12 mouse cellular contexts compared by ENCODE assay signal in genomic region chr1:134028161-134028846, GRCm38 (mm10). TPM values are rescaled to one million over a fixed set of nuclear protein-coding genes. Genes with fewer than 3 reads are reported as not detected.
DNase-seq lines count a peak whose midpoint lies in the region; ATAC-seq lines count a peak whose summit lies in the region.
"Had no signal": no experiment of that assay in that cellular context is flagged by ENCODE, and none has a peak within 500 bp of the region (broad histone marks: within the 10 kb centered on the region; RNA-seq: fewer than 3 reads in every experiment).

No protein-coding gene starts in this region.

- H3K4me2 ChIP-seq in kidney, embryonic 15.5 days = no peak overlapping the region
- H3K4me2 ChIP-seq: embryonic facial prominence, embryonic 15.5 days; hindbrain, embryonic 12.5 days had no signal

- no peak overlapping the region for H3K4me3 ChIP-seq in kidney, embryonic 15.5 days (replicated peaks)
- H3K4me3 ChIP-seq: embryonic facial prominence, embryonic 15.5 days; hindbrain, embryonic 12.5 days had no signal

- no peaks in the 10 kb centered on the region for H3K9me3 ChIP-seq in kidney, embryonic 15.5 days (replicated peaks)
- H3K9me3 ChIP-seq: embryonic facial prominence, embryonic 15.5 days; hindbrain, embryonic 12.5 days had no signal

- H3K36me3 ChIP-seq in kidney, embryonic 15.5 days = no peaks in the 10 kb centered on the region
- H3K36me3 ChIP-seq: embryonic facial prominence, embryonic 15.5 days; hindbrain, embryonic 12.5 days had no signal

- H3K9ac ChIP-seq in kidney, embryonic 15.5 days = no peak overlapping the region
- H3K9ac ChIP-seq: embryonic facial prominence, embryonic 15.5 days; hindbrain, embryonic 12.5 days had no signal

- DNase-seq in adrenal gland, adult 2 months = peak; percentile 28
- no peak for DNase-seq in adrenal gland, adult (ENCODE audit: inconsistent age in 2 of 2, low spot score in 1 of 2)
- DNase-seq in kidney, adult 9 months = peak; percentile 31
- peak; percentile 42 to 76 for DNase-seq in kidney, postnatal 36 days
- DNase-seq in right cerebral cortex, adult 2 months (ENCODE audit: low spot score in 2 of 2) = peak; percentile 67 to 70
- no peak for DNase-seq in thymus, postnatal 36 days
- DNase-seq: gastrocnemius, postnatal 36 days; spleen, adult 18-20 months had no signal

- no peaks in the 10 kb centered on the region for H3K27me3 ChIP-seq in kidney, embryonic 15.5 days
- H3K27me3 ChIP-seq: embryonic facial prominence, embryonic 15.5 days; hindbrain, embryonic 12.5 days had no signal

- ATAC-seq in kidney, embryonic 15.5 days (replicated peaks; ENCODE audit: low FRiP score) = no peak
- ATAC-seq in erythroblast, adult 5-6 weeks (replicated peaks; ENCODE audit: low FRiP score, poor library complexity, severe bottlenecking) = no peak

- H3K4me1 ChIP-seq in kidney, embryonic 15.5 days = peaks cover 7% of the 10 kb centered on the region
- H3K4me1 ChIP-seq: embryonic facial prominence, embryonic 15.5 days; hindbrain, embryonic 12.5 days had no signal

- no peak overlapping the region for H3K27ac ChIP-seq in kidney, embryonic 15.5 days
- H3K27ac ChIP-seq: embryonic facial prominence, embryonic 15.5 days; hindbrain, embryonic 12.5 days had no signal

- 58% methylated on average over 14 of the region's 14 CpGs for WGBS in kidney, embryonic 15.5 days

RNA-seq across cellular contexts. Expression of gene Fmod, which starts 8.8 kb away (rescaled TPM):
- 10 to 100 TPM; 10.1 to 12.4 TPM for total RNA-seq in adrenal gland, adult 2 months (2021)
- 13.4 and 17.9 TPM in 2 replicates for polyA plus RNA-seq in adrenal gland, adult 2 months (2012; rRNA removed)
- 11.6 and 12.4 TPM in 2 replicates for polyA plus RNA-seq in kidney, embryonic 15.5 days (2015; fragmentation: Nextera tagmentation; extraction: Ambion mirVana)
- not detected in 2 replicates for total RNA-seq in erythroblast, adult 5-6 weeks (2015; ENCODE audit: low replicate concordance)
- total RNA-seq in erythroblast, adult 5-6 weeks (2017; ENCODE audit: low replicate concordance) = not detected in 2 replicates

RNA-seq across cellular contexts. Expression of gene Btg2, which starts 50.6 kb away (rescaled TPM):
- 10 to 100 TPM; 20.3 to 55.2 TPM for total RNA-seq in adrenal gland, adult 2 months (2021)
- 18.9 and 25.1 TPM in 2 replicates for polyA plus RNA-seq in adrenal gland, adult 2 months (2012; rRNA removed)
- 31.1 and 32.2 TPM in 2 replicates for polyA plus RNA-seq in kidney, embryonic 15.5 days (2015; fragmentation: Nextera tagmentation; extraction: Ambion mirVana)
- 173 and 183 TPM in 2 replicates for total RNA-seq in erythroblast, adult 5-6 weeks (2015; ENCODE audit: low replicate concordance)
- 354 and 411 TPM in 2 replicates for total RNA-seq in erythroblast, adult 5-6 weeks (2017; ENCODE audit: low replicate concordance)

Comparison
In these comparisons a context has a peak if more than half of its experiments do, and no peak if none do; other contexts are left out.
1. DNase-seq: peak in adrenal gland, adult 2 months (single experiment), kidney, adult 9 months (single experiment), kidney, postnatal 36 days (2 of 2) and right cerebral cortex, adult 2 months (2 of 2); none in adrenal gland, adult (0 of 2) and thymus, postnatal 36 days (0 of 2).
2. RNA of gene Fmod, which starts 8.8 kb away (total RNA-seq): 10.1 to 12.4 TPM in adrenal gland, adult 2 months; not detected in erythroblast, adult 5-6 weeks; every median in the first group is over 10 times any median in the second.